Mouse (Mus musculus): Measurements from ENCODE around the gene Zfp362. TPM values are rescaled to one million over a fixed set of nuclear protein-coding genes. Genes with fewer than 3 reads are reported as not detected.

Gene Zfp362
- total RNA-seq, 2 experiments from 2014 or later: 23.6 to 27.3 TPM

DNA sequence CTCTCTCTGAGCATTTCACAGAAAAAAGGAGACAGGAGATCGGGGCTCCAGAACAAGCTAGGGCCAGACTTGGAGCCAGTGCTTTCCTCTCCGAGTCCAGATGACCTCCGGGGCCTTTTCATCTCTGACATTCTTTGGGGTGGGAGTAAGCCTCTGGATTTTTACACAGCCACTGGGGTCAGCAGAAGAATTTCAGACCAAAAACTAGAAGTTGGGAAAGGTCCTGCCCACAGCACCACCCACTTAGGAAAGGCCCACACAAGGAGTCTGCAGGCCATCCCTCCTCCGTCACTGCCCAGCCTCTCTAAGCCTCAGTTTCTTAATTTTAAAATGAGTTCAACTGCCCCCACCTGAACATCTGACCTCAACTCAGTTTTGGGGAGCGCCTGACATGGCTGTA, 2.3 kb downstream of the Zfp362 start:
- no peak for DNase-seq (ENCODE audit: low spot score in 2 of 2)

GRCm38 (mm10) chr4:128801675-128802465, 4.0 kb downstream of the Zfp362 start:
- no peak for DNase-seq (ENCODE audit: low spot score in 2 of 2)

DNA sequence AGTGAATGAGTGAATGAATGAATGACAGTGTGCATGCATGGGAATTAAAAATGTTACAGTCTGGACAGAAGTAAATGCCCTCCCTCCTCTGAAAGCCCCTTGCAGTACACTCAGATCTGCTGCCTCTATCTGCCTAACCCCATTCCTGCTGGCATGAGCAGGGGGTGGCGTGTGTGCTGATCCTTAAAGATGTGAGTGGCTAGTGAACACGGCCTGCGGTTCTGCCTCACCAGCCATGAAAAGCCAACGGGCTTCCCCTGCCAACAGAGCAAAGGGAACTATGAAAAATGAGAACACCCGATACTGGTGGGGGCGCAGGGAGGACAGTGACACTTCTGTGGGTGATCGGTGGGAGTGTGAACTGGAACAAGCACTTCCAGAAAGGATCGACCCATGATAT, 9.1 kb downstream of the Zfp362 start:
- DNase-seq (ENCODE audit: low spot score in 2 of 2): no peak

- no peak for DNase-seq (ENCODE audit: low spot score in 2 of 2)
Observed at GRCm38 (mm10) chr4:128795596-128795995, 10.2 kb downstream of the Zfp362 start.

- DNase-seq (ENCODE audit: low spot score in 2 of 2): no peak
Observed at GRCm38 (mm10) chr4:128794198-128794597, 11.6 kb downstream of the Zfp362 start.

DNA sequence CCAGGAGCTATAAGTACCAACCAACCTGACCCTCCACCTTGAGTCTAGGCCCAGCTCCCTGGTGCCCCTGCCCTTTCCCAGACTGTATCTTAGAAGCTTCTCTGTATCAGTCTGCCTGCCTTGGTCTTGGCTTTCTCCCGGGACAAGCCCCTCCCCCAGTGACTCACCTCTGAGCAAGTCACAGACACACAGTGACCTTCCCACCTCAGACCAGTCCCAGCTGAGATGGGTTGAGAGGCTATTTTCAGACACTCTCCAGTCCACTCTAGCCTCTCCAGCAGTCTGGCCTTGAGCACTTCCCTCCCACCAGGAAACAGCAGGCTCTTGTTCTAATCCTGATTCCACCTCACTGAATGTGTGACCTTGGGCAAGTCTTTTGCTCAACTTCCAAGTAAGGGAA, 12.1 kb downstream of the Zfp362 start:
- no peak for DNase-seq (ENCODE audit: low spot score in 2 of 2)

DNA sequence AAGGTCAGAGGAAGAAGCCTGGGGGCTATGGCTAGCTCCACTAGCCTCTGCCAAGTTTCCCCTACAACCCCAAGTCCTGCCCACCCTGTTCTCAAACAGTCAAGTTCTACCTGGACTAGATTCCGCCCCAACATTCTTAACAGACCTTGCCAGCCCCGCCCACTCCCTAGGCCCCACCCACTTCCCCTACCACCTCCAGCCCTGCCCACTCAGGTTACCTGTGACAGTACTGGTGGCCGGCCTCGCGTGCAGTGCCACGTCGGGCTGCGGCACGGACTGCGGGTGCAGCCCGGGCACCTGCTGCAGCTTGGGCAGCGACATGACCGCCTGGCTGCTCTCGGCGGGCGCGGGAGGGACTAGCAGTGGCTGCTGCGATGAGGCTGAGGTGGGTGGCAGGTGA, 16.2 kb downstream of the Zfp362 start:
- DNase-seq (ENCODE audit: low spot score in 2 of 2): no peak

DNA sequence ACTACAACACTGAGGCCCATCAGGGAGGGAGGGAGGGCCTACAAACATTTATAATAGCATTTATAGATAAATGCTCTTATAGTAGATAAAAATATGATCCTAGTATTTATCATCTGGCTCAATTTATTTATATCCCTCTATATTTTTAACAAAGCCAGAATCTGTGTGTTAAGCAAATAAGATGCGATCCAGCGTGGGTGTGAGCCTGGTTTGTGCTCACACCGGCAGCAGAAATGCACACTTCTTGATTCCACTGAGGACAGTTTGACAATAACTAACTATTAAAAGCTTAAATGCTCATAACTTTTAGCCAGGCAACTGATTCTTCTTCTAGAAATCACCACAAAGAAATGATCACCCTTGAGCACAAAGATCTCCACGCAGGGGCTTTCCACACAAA, 17.7 kb downstream of the Zfp362 start:
- no peak for DNase-seq (ENCODE audit: low spot score in 2 of 2)

DNA sequence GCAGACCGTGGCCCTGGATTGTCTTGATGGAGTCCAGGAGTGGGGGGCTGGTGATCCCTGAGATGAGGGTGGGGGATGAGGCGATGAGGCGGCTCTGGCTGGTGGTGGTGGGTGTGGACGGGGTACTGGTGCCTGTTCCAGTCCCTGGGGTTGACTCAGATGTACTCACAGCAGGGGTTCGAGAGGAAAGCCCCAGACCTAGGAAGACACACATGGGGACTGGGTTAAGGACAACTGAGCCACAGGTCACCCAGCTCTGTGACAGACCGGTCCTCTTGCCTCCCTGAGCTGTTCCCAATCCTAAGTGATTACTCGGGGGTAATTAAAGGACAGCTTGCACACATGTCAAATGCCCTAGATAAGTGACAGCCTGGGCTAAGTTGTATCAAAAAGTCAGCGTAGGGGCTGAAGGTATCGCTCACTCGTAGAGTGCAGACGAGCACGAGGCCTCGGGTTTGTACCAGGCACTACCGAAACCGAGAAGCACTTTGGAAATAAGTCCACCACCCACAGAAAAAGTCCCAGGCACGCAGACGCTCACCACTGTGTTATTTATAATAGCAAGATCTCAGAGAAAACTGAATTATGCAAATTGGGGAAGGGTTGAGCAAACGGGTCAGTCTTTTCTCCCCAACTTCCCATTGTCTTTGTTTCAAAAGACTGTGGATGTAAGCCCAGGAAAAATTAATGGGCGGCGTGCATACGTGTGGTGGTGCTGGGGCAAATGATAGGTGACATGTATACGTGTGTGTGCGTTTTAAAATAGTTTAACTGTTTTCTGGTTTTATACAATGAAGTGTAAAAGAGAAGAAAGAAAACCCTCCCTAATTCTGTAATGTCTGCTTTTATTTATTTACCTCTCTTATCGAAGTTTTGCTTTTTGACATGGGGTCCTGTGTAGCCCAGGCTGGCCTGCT, 18.6 kb downstream of the Zfp362 start:
- no peak for DNase-seq (ENCODE audit: low spot score in 2 of 2)

GRCm38 (mm10) chr4:128785921-128786654, 19.8 kb downstream of the Zfp362 start:
- no peak for DNase-seq (ENCODE audit: low spot score in 2 of 2)

- peak in 1 of 2 experiments; percentile 47 for DNase-seq (ENCODE audit: low spot score in 2 of 2)
Observed at GRCm38 (mm10) chr4:128784950-128785631, 20.8 kb downstream of the Zfp362 start.

DNA sequence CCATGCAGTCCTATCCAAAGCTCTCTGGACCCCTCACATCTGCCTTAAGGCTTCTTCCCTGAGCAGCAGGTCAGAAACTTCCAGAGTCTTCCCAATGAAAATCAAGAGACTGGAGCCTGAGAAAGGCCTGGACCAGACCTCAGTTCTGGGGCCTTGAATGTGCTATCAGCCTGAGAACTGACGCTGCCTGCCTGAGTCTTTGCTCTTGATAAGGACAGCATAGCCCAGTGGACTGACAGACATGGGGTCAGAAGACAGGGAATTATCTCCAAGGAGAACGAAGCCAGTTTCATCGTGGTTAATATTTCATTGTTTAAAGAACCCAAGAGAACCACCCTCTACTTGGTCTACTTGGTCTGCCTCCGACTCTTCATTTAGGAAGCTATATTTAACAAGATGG, 23.2 kb downstream of the Zfp362 start:
- DNase-seq (ENCODE audit: low spot score in 2 of 2): no peak

GRCm38 (mm10) chr4:128782037-128782436, 23.8 kb downstream of the Zfp362 start:
- DNase-seq (ENCODE audit: low spot score in 2 of 2): no peak

- DNase-seq (ENCODE audit: low spot score in 2 of 2): no peak
Observed at GRCm38 (mm10) chr4:128777593-128777992, 28.3 kb downstream of the Zfp362 start.

DNA sequence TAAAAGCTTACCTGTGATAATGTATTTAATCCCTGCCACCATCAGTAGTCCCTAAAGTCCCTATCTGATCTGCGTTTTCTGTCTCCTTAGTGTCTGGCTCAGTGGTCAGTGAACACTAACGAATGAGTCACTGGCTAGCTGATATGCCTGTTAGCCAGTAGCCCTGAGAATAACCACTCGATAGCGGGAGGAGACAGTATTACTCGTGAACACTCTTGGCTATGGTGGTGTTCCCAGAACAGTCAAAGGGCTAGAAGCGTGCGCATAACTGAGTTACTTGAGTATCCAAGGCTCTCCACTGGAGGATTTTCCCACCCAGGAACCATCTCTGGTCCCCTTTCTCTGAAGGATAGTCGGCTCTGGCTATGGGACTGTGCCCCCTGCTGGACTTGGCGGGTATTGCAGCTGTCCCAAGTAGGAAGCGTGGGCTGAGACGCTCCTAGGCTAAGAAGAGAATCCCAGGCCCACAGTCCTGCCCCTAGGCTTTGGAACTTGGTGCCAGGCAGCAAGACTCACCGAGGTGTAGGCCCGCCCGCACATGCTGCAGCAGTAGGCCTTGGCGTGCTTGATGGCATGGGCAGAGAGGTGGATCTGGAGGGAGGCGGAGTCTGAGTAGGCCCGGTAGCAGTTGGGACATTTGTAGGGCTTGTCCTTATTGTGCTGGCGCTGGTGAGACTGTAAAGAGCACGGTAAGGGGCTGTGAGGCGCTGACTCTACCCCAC, 29.1 kb downstream of the Zfp362 start:
- peak; percentile 71 to 80 for DNase-seq (ENCODE audit: low spot score in 2 of 2)

DNA sequence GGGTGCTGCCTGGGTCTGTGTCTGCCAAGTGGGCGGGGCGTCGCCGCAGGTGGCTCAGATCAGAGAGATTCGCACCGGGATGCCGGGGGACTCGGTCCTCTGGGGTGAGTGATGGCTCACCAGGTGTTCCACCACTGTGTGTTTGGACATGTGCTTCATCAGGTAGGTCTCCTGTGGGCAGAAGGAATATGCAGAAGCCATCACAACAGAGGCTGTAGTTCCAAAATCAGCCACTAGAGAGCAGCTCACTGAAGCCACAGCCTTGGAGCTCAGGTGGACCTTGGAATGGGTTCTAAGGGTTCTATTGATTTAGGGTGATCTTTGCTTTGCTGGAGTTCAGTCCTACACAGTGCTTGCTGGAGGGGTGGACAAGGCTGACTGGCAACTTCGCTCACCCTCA, 31.4 kb downstream of the Zfp362 start:
- DNase-seq (ENCODE audit: low spot score in 2 of 2): peak in 1 of 2 experiments; percentile 64

- no peak for DNase-seq (ENCODE audit: low spot score in 2 of 2)
Observed at GRCm38 (mm10) chr4:128773820-128774219, 32.0 kb downstream of the Zfp362 start.

GRCm38 (mm10) chr4:128770698-128771097, 35.1 kb downstream of the Zfp362 start:
- DNase-seq (ENCODE audit: low spot score in 2 of 2): no peak

- no peak for DNase-seq (ENCODE audit: low spot score in 2 of 2)
Observed at GRCm38 (mm10) chr4:128769569-128770355, 36.1 kb downstream of the Zfp362 start.

Measured in left cerebral cortex, adult 18-20 months (tissue).